Mouse (Mus musculus) liver, adult 2 months (tissue): ENCODE measurements around the gene Rere. TPM values are rescaled to one million over a fixed set of nuclear protein-coding genes. Genes with fewer than 3 reads are reported as not detected.

ENCODE experiments used
- DNase-seq: peaks from one replicate; pipeline ENCODE4 v3.0.0-alpha.2; 2011; ENCODE audit warnings: low read depth, low spot score; ENCODE audit errors: extremely low read depth
- H3K27ac ChIP-seq: fragments of 200-500 bp; replicated peaks from 2 replicates; pipeline ENCODE4 v1.5.1; 2012; ENCODE audit warnings: low read depth, mild to moderate bottlenecking, control low read depth, inconsistent platforms, low read length; ENCODE audit not compliant: insufficient read depth
- H3K27me3 ChIP-seq: fragments of 200-500 bp; 2 replicates; pipeline ENCODE4 v1.6.1; 2012; ENCODE audit warnings: mild to moderate bottlenecking, moderate library complexity, low read length, inconsistent platforms; ENCODE audit not compliant: control insufficient read depth, insufficient read depth
- H3K36me3 ChIP-seq: fragments of 200-500 bp; 2 replicates; pipeline ENCODE4 v1.6.1; 2012; ENCODE audit warnings: low read length, inconsistent platforms; ENCODE audit not compliant: control insufficient read depth, insufficient read depth
- H3K4me1 ChIP-seq: fragments of 200-500 bp; 2 replicates; pipeline ENCODE4 v1.6.1; 2011; ENCODE audit warnings: low read length; ENCODE audit not compliant: control insufficient read depth, insufficient read depth
- H3K4me3 ChIP-seq: fragments of 200-500 bp; 2 replicates; pipeline ENCODE4 v1.5.1; 2011; ENCODE audit warnings: low read depth, mild to moderate bottlenecking, control low read depth, low read length, moderate library complexity; ENCODE audit not compliant: insufficient read depth
- H3K79me2 ChIP-seq: fragments of 200-500 bp; 2 replicates; pipeline ENCODE4 v1.6.1; 2012; ENCODE audit warnings: inconsistent platforms, mild to moderate bottlenecking, low read length, moderate library complexity; ENCODE audit not compliant: control insufficient read depth, insufficient read depth
- H3K9ac ChIP-seq: fragments of 200-500 bp; 2 replicates; pipeline ENCODE4 v1.6.1; 2012; ENCODE audit warnings: low read depth, mild to moderate bottlenecking, control low read depth, inconsistent platforms, low read length
- CTCF ChIP-seq: fragments of 200-500 bp; IDR thresholded peaks from 2 replicates; pipeline ENCODE4 v1.5.1; 2011; ENCODE audit warnings: low read depth, low read length, control low read depth
- POLR2A ChIP-seq: fragments of 200-500 bp; IDR thresholded peaks from 2 replicates; pipeline ENCODE4 v1.6.1; 2011; ENCODE audit warnings: low read length, control low read depth; ENCODE audit not compliant: insufficient read depth; ENCODE audit errors: extremely low read depth
- WGBS: fragments of 180-500 bp; shearing (Covaris S2); methylation state at CpG from one replicate; pipeline ENCODE4 v1.1.7; 2018; 5-methylcytosine and 5-hydroxymethylcytosine counted together
- polyA plus RNA-seq: library from polyadenylated mRNA; depleted of rRNA; stranded (reverse); fragments of >200 nt; gene quantifications from 2 replicates; pipeline ENCODE4 v1.2.3, GENCODE M21; 2012
- total RNA-seq: library from RNA; depleted of rRNA; stranded (reverse); fragments of >200 nt; gene quantifications from 2 replicates; pipeline ENCODE4 v1.2.3, GENCODE M21; 2014

The Rere gene
- total and polyA plus RNA-seq, 2 experiments = 8.8 to 10.0 TPM

DNA sequence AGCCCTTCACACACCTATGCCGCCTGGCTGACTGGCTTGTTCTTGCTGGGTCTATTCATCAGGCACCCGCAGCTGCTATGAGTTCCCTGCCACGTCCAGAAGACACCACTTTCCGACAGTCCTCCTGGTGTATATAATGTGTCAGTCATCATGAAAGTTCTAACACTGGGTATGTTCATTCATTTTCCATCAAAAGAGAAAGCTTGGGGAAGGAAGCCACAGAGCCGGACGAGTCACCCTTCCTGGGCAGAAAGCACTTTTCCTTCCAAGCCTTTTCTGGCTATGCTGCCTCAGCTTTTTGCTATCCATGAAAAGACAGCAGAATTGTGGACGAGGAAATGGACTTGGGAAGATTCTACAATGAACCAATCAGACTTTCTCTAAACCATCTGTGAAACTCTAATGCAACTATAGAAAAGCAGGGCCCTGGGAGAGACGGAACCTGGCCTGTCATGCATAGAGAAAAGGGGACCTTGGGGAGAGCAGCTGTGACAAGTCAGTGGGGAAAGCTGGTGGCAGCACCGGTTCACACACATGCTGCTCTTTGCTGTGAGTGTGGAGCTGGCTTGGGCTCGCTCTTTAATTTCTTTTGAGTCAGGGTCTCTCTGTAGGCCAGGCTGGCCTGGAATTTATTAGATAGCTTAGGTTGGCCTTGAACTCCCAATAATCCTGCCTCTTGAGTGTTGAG, 139.3 kb downstream of the Rere start:
- Histone ChIP-seq H3K9ac (no peak overlapping the region), H3K4me3 (no peak overlapping the region), H3K79me2 (peaks cover 17% of the 10 kb centered on the region), H3K27me3 (no peaks in the 10 kb centered on the region), H3K4me1 (peaks cover 5% of the 10 kb centered on the region; the same call in 1 of the 2 replicates), H3K36me3 (no peaks in the 10 kb centered on the region), H3K27ac (no peak overlapping the region)
- 83% methylated on average over 10 of the region's 10 CpGs for WGBS
- TF ChIP-seq POLR2A (no peak), CTCF (no peak)
- DNase-seq = no peak

DNA sequence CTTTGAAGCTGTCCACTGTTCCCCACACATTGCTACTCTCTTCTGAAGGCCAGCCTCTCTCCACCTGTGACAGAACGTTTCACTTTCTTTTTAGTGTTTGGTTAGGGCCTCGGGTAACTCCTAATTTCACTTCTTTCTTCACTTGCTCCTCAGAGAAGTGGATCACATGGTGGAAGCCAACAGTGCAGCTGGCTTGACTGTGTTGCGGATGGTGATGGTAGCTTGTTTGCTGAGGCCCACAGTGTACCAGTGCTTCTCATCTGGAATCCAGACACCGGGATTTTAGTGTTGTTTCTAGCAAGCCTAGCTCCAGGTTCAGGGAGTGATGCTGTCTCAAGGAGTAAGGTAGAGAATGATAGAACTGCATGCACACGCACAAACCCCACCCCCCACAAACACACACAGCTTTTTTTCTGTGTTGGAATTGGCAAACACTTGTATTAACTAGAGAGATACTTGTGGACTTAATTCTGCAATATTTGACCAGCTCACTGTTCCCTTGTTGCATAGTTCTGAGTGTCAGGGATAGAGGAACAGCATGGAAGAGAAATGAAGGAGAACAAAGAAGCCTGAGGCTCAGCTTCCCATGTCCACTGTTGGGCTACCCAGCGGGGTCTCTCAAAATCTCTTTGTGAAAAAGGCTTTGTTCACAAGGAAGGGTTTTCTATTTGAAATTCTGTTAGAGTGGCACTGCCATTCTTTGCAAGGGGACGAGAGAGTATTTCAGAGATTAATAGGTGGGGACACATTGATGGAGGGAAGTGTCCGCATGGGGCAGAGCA, 144.8 kb downstream of the Rere start:
- peak overlapping the region; percentile 51 for H3K27ac ChIP-seq
- no peak overlapping the region for H3K9ac ChIP-seq
- no peaks in the 10 kb centered on the region for H3K27me3 ChIP-seq
- peak; percentile 75 for DNase-seq
- no peak overlapping the region for H3K4me3 ChIP-seq
- peaks cover 16% of the 10 kb centered on the region; the same call in 1 of the 2 replicates for H3K79me2 ChIP-seq
- 30% methylated on average over 8 of the region's 8 CpGs for WGBS
- peaks cover 11% of the 10 kb centered on the region for H3K4me1 ChIP-seq
- H3K36me3 ChIP-seq = no peaks in the 10 kb centered on the region
- TF ChIP-seq CTCF (no peak), POLR2A (no peak)

DNA sequence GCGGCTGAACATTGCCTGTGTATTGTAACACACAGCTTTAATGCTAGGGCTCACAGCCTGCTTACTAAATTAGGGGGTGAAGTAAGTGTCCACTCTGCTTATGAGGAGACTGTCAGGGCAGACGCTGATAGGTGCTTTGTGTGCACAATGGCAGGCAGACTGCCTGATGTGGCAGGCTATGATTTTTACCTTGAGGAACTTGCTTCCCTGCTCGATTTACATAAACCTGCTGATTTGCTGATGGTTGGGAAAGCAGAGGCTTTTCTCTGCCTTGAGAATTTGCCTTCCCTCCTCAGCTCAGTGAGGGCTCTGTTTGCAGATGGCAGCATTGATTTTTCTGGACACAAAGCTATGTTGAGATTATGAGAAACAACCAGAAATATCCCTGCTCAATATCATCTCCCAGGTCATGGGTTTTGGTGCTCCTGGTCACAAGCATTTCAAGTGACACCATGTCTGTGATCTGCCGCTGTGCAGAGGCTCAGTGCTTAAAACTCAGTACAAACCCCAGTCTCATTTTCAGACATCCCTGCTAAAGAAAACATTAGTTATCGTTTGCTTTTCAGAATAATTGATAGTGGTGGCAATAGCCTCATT, 145.5 kb downstream of the Rere start:
- Histone ChIP-seq H3K4me1 (peaks cover 11% of the 10 kb centered on the region), H3K79me2 (peaks cover 12% of the 10 kb centered on the region; the same call in 1 of the 2 replicates), H3K4me3 (no peak overlapping the region), H3K27me3 (no peaks in the 10 kb centered on the region), H3K36me3 (no peaks in the 10 kb centered on the region), H3K9ac (no peak overlapping the region), H3K27ac (peak overlapping the region; percentile 51)
- no peak for TF ChIP-seq CTCF
- no peak for TF ChIP-seq POLR2A
- peak; percentile 41 for DNase-seq
- 25% methylated on average over 5 of the region's 5 CpGs for WGBS

DNA sequence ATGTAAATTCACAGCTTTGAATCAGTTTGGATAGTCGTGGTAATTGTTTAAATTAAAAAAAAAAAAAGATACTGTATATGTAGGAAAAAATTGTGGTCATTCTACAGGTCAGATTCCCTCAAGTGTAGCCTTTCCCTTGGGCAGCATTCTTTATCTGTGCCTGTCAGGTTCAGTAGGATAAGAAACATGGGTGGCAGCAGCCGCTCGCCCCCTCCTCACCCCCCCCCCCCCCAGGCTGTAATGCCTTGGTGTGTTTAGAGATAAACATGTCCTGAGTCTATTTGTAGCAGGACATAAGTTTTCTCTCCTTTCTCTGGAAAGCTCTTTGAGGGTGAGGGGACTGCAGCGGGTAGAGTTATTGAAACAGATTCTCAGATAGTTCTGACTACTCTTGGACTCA, 147.3 kb downstream of the Rere start:
- Histone ChIP-seq H3K27ac (no peak overlapping the region), H3K79me2 (peaks cover 11% of the 10 kb centered on the region; the same call in 1 of the 2 replicates), H3K27me3 (no peaks in the 10 kb centered on the region), H3K4me1 (peaks cover 12% of the 10 kb centered on the region), H3K4me3 (no peak overlapping the region), H3K36me3 (no peaks in the 10 kb centered on the region), H3K9ac (no peak overlapping the region)
- WGBS = 70% methylated on average over 4 of the region's 4 CpGs
- DNase-seq = no peak
- no peak for TF ChIP-seq POLR2A
- no peak for TF ChIP-seq CTCF

DNA sequence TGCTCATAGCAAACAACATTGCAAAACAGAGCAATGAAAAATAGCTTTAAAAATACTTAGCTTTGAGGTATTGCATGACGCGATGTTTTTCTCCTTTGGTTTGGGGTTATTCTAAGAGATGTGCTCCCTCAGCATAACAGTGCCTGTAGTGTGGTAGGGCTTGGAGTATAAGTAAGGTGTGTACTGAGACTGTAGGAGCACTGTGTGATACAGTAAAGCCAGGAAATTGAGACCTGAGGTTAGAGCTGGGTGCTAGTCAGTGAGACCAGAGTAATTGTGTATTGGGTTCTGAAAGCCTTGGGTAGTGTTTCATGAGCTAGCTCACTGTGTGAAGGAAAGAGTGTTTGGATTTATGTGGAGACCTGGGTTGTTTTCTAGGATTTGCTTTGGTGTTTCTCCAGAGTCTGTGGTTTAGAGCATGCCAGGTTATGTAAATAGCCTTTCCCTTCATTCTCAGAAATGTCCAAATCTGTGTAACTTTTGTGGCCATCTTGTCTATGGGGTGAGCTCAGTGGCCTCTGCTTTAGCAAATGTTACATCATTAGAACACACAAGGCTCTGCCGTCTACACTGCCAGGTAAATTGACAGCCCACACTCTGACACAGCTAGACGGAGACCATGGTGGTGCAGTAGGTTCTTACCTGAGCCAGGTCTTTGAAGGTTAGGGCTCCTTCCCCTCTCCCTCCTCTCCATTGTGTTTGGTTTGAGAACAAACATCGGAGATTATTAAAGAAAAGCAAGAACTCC, 152.6 kb downstream of the Rere start:
- Histone ChIP-seq H3K9ac (peak overlapping the region; percentile 32; the same call in 1 of the 2 replicates), H3K36me3 (no peaks in the 10 kb centered on the region), H3K4me3 (no peak overlapping the region), H3K27me3 (no peaks in the 10 kb centered on the region), H3K4me1 (peaks cover 7% of the 10 kb centered on the region; the same call in 1 of the 2 replicates), H3K27ac (peak overlapping the region; percentile 55), H3K79me2 (peaks cover 23% of the 10 kb centered on the region)
- WGBS = 40% methylated on average over 5 of the region's 5 CpGs
- peak; percentile 81 for DNase-seq
- TF ChIP-seq CTCF (no peak), POLR2A (no peak)
